Mouse (Mus musculus) intestine, postnatal 0 days (tissue): Measurements from ENCODE around the gene Nlk. TPM values are rescaled to one million over a fixed set of nuclear protein-coding genes. Genes with fewer than 3 reads are reported as not detected.

Source experiments
- ATAC-seq: fragments of 200-750 bp; cut with Nextera tagmentation; 2 replicates; pipeline ENCODE4 v1.8.0; 2017; ENCODE audit warnings: mild to moderate bottlenecking, moderate TSS enrichment, moderate library complexity
- H3K27ac ChIP-seq: fragments of 300-500 bp; sonication (generic); 2 replicates; pipeline ENCODE4 v1.5.1; 2014; ENCODE audit warnings: mild to moderate bottlenecking, low read depth, low read length, moderate library complexity
- H3K27me3 ChIP-seq: fragments of 300-500 bp; sonication (generic); replicated peaks from 2 replicates; pipeline ENCODE4 v1.6.1; 2014; ENCODE audit warnings: low read length, mixed read lengths; ENCODE audit not compliant: control insufficient read depth, insufficient read depth
- H3K36me3 ChIP-seq: fragments of 300-500 bp; sonication (generic); 2 replicates; pipeline ENCODE4 v1.6.1; 2014; ENCODE audit warnings: mild to moderate bottlenecking, moderate library complexity; ENCODE audit not compliant: control insufficient read depth, insufficient read depth
- H3K4me1 ChIP-seq: fragments of 300-500 bp; sonication (generic); replicated peaks from 2 replicates; pipeline ENCODE4 v1.6.1; 2014; ENCODE audit warnings: antibody characterized with exemption, low read length, mixed read lengths; ENCODE audit not compliant: control insufficient read depth, insufficient read depth
- H3K4me2 ChIP-seq: fragments of 300-500 bp; sonication (generic); replicated peaks from 2 replicates; pipeline ENCODE4 v1.6.1; 2014; ENCODE audit warnings: low read depth, mild to moderate bottlenecking, moderate library complexity
- H3K4me3 ChIP-seq: fragments of 300-500 bp; sonication (generic); 2 replicates; pipeline ENCODE4 v1.5.1; 2014; ENCODE audit warnings: low read depth, low read length
- H3K9ac ChIP-seq: fragments of 300-500 bp; sonication (generic); 2 replicates; pipeline ENCODE4 v1.6.1; 2014; ENCODE audit warnings: mild to moderate bottlenecking, low read depth, low read length
- H3K9me3 ChIP-seq: fragments of 300-500 bp; sonication (generic); 2 replicates; pipeline ENCODE4 v1.6.1; 2016; ENCODE audit warnings: mixed run types; ENCODE audit not compliant: control insufficient read depth
- CTCF ChIP-seq: sonication (generic); IDR thresholded peaks from 2 replicates; pipeline ENCODE4 v1.5.1; 2016; ENCODE audit warnings: low read depth, mild to moderate bottlenecking, control low read depth, antibody characterized with exemption, moderate library complexity
- WGBS: fragments of 180-500 bp; shearing (Covaris S2); extraction: QIAGEN DNeasy Blood & Tissue Kit; methylation state at CpG from one replicate; pipeline ENCODE4 v1.1.7; 2014; 5-methylcytosine and 5-hydroxymethylcytosine counted together
- polyA plus RNA-seq: library from polyadenylated mRNA; unstranded; fragments of >200 nt; fragmentation: Nextera tagmentation; extraction: Ambion mirVana; gene quantifications from 2 replicates; pipeline ENCODE4 v1.2.1, GENCODE M21; 2015

The Nlk gene
- polyA plus RNA-seq, 1 experiment from 2014 or later = 14.2 TPM

DNA sequence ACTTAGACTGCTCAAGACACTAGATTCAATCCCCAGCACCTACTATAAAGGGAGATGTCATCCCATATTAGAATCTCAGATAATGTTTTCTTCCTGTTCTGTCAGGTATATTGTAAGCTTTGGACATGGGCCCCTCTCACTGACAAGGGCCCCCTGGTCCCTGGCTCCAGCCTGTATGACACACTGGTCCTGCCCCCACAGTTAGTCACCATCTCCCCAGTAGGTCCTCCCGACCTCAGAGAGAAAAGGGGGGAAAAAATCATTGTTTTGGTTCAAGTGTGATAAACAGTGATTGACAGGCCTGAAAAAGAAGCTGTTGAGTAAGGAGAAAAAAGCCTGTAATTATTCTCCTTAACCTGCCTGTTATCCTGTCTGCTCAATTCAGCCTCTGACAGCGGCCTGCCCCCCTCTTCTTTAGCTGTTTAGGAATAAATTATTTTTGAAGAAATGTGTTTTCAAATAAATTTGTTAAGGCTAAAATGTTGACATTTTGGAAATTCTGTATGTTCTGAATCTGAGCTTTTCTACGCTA lies 39.8 kb upstream of the Nlk start:
- no peak overlapping the region for H3K4me3 ChIP-seq
- no peak overlapping the region for H3K27ac ChIP-seq
- H3K4me2 ChIP-seq = no peak overlapping the region
- H3K4me1 ChIP-seq = no peaks in the 10 kb centered on the region
- no peaks in the 10 kb centered on the region for H3K9me3 ChIP-seq
- WGBS = 77% methylated on average over 3 of the region's 3 CpGs
- no peaks in the 10 kb centered on the region for H3K27me3 ChIP-seq
- no peaks in the 10 kb centered on the region for H3K36me3 ChIP-seq
- no peak for TF ChIP-seq CTCF
- H3K9ac ChIP-seq = no peak overlapping the region
- no peak for ATAC-seq

DNA sequence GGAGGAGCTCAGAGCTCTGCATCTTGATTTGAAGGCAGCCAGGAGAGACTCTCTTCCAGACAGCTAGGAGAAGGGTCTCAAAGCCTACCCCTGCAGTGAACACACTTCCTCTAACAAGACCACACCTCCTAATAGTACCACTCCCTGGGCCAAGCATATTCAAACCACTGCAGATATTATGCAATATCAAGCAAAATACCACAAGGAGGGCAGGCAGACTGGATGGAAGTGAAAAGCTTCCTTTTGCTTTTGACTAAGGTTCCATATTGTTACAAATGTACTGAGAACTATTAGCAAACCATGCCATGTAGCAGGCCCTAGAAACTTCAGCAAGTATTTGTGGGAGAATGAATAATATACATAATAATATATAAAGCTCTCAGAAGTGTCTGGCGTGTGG lies 38.0 kb upstream of the Nlk start:
- no peak for TF ChIP-seq CTCF
- Histone ChIP-seq H3K9me3 (no peaks in the 10 kb centered on the region), H3K9ac (no peak overlapping the region), H3K4me1 (no peaks in the 10 kb centered on the region), H3K4me2 (no peak overlapping the region), H3K36me3 (no peaks in the 10 kb centered on the region), H3K27me3 (no peaks in the 10 kb centered on the region), H3K27ac (no peak overlapping the region), H3K4me3 (no peak overlapping the region)
- no peak for ATAC-seq
- WGBS = 87% methylated on average over 1 of the region's 1 CpGs

DNA sequence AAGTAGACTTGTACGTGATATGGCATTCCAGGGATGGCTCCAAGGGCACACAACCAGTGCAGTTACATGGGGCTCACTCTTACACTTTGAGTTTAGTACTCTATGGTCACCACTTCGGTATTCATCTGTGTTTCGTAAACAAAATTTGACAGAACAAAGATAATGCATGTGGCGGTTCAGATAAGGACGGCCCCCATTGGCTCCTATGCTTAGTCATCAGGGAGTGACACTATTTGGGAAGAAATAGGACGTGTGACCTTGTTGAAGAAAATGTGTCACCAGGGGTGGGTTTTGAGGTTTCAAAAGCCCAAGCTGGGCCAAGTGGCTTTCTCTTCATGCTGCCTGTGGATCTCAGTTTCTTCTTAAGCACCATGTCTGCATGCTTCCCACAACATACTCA lies 35.4 kb upstream of the Nlk start:
- 73% methylated on average over 6 of the region's 6 CpGs for WGBS
- no peak for ATAC-seq

DNA sequence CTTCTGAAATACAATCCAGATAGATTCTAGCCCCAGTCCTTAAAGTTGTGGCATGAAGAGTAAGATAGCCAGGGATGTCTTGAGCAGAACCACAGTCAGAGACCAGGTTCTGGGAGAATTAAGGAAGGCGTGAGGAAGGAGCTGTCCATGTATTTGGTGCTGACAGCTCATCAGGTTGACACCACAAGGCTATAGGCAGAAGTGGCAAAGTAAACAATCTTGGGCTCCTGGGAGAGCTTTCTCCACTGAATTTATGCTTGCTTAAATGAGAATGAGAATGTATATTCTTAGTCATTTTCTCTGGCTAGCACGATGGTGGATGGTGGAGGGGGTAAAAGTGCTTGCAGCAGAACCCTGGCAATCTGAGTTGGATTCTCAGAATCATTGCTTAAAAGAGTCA lies 33.7 kb upstream of the Nlk start:
- Histone ChIP-seq H3K36me3 (no peaks in the 10 kb centered on the region), H3K4me1 (no peaks in the 10 kb centered on the region), H3K9ac (no peak overlapping the region), H3K27me3 (no peaks in the 10 kb centered on the region), H3K4me3 (no peak overlapping the region), H3K9me3 (no peaks in the 10 kb centered on the region), H3K4me2 (no peak overlapping the region), H3K27ac (no peak overlapping the region)
- ATAC-seq = no peak
- 14% methylated on average over 2 of the region's 2 CpGs for WGBS
- no peak for TF ChIP-seq CTCF

More for the DNA sequence above, 35.4 kb upstream of the Nlk start:
- no peaks in the 10 kb centered on the region for H3K9me3 ChIP-seq
- no peaks in the 10 kb centered on the region for H3K27me3 ChIP-seq
- no peak overlapping the region for H3K27ac ChIP-seq
- no peaks in the 10 kb centered on the region for H3K4me1 ChIP-seq
- no peaks in the 10 kb centered on the region for H3K36me3 ChIP-seq
- H3K4me2 ChIP-seq = no peak overlapping the region
- H3K4me3 ChIP-seq = no peak overlapping the region
- H3K9ac ChIP-seq = no peak overlapping the region
- no peak for TF ChIP-seq CTCF

DNA sequence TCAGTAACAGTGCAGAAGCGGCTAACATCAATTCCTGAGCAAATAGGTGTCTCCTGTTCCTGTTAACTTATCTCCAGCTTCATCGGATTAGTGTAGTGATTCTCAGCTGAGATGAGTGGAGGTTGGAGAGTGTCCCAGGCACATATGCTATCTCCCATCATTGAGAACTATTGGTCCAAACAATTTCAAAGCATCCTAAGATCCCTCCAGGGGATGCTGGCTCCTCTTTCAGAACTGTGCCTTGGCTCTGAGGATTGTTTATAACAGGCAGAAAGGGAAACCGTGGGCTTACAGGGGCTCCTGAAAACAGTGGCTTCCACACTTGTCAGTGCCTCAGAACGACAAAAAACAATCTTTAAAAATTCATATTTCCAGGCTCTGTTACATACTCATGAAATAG lies 30.9 kb upstream of the Nlk start:
- Histone ChIP-seq H3K4me2 (no peak overlapping the region), H3K4me1 (no peaks in the 10 kb centered on the region), H3K27me3 (no peaks in the 10 kb centered on the region), H3K36me3 (no peaks in the 10 kb centered on the region), H3K9ac (no peak overlapping the region), H3K9me3 (no peaks in the 10 kb centered on the region), H3K4me3 (no peak overlapping the region), H3K27ac (no peak overlapping the region)
- no peak for ATAC-seq
- WGBS = 62% methylated on average over 4 of the region's 4 CpGs
- no peak for TF ChIP-seq CTCF

DNA sequence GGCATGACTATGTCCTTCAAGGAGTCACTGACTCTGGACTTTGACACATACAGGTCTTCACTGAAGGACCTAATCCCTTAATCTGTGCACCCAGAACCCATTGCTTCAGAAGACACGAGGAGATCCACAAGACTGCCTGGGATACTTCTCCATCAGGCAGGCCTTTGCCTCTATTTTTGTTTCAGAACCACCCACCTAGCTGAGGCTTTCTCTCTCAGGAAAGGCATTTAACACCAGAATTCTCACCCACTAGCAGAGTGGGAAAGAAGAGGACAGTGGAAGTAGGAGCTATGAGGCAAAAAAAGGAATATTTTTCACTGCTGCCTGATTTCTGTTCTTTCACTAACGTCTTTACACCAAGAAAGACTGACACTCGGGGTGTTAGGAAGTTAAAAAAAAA lies 29.2 kb upstream of the Nlk start:
- no peak overlapping the region for H3K4me3 ChIP-seq
- no peaks in the 10 kb centered on the region for H3K4me1 ChIP-seq
- ATAC-seq = no peak
- WGBS = 68% methylated on average over 3 of the region's 3 CpGs
- no peak overlapping the region for H3K9ac ChIP-seq
- TF ChIP-seq CTCF = no peak
- no peak overlapping the region for H3K4me2 ChIP-seq
- H3K36me3 ChIP-seq = no peaks in the 10 kb centered on the region
- H3K9me3 ChIP-seq = no peaks in the 10 kb centered on the region
- no peaks in the 10 kb centered on the region for H3K27me3 ChIP-seq
- H3K27ac ChIP-seq = no peak overlapping the region

DNA sequence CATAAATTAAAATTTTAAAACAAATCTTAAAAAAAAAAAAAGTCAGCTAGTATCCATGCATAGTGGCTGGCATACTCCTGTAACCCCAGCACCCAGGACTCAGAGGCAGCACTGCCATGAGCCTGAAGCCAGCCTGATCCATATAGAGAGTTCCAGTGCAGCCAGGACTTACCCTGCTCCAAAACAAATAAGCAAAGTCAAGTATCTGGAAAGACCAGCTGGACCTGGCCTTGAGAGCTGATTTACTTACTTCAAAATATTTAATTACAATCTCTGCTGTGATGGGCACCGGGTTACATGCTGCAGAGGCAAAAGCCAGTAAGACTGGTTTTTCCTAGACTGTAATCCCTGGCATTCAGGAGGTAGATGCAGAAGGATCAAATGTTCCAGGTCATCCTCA lies 27.6 kb upstream of the Nlk start:
- no peaks in the 10 kb centered on the region for H3K4me1 ChIP-seq
- no peaks in the 10 kb centered on the region for H3K27me3 ChIP-seq
- no peak for ATAC-seq
- H3K4me3 ChIP-seq = no peak overlapping the region
- WGBS = 37% methylated on average over 1 of the region's 1 CpGs
- H3K4me2 ChIP-seq = no peak overlapping the region
- H3K36me3 ChIP-seq = no peaks in the 10 kb centered on the region
- no peak for TF ChIP-seq CTCF
- H3K27ac ChIP-seq = no peak overlapping the region
- H3K9ac ChIP-seq = no peak overlapping the region
- no peaks in the 10 kb centered on the region for H3K9me3 ChIP-seq
